Mouse (Mus musculus) spleen, postnatal 4 days (tissue): ENCODE measurements around the gene Pigyl.

Experiments
- DNase-seq, 2 experiments: peaks; one replicate each; pipeline ENCODE4 v3.0.0; 2022; ENCODE audit warnings: low spot score in 2 of 2

Pigyl gene

DNA sequence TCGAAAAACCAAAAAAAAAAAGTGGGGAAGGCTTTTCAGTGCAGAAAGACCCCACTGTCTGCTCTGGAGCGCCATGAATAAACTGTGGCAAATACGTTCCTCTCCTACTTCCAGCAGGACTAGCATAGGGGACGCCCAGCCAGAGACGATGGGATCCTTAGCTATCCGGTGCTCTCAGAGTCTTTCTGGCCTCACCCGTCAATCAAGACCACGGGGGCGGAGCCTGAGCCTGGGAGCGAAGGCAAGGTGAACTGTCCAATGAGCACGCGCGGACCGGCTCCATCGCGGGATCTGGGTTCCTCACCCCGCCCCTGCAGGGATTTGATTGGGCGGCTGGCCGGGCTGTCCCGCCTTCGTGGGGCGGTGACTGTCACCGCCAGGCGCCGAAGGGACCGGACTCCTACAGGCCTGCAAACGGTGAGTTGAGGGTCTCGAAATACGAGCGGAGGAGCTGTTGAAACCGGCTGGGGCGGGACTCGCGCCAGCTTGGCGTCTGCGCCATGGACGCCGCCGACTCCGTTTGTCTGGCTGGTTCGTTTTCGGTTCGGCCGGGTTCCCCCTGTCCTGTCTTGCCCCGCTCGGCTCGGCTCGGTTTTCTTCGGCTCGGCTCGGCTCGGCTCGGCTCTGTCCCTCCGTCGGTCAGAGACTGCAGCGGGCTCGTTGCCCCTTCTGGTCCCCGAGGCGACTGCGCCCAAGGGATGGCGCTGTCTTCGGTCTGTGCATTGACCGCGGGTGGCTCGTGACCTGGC lies at the start of gene Pigyl:
TSS of gene Pigyl (plus strand) at position 350 of the 749 bp plus-strand sequence.
- DNase-seq: peak; percentile 99

DNA sequence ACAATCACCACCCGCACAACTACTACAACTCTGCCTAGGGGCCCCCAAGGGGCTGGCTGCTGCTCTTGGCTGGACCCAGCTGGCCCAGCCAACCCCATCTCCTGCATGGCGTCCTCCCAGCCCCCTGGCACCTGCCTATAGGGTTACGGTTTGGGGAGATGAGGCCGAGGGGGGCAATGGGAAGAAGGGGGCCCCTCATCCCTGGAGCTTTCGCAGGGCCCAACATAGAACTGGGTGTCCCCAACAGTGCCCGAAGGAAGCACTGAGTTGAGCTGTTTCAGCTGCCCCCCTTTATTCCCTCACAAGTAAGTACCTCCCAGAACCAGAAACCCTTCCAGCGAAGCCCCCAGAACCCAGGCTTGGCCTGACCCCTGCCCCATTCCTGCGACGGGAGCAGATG lies 48.5 kb upstream of the Pigyl start:
- DNase-seq: no peak

- DNase-seq: no peak
Measured at GRCm38 (mm10) chr9:22115635-22116034, 41.0 kb upstream of the Pigyl start.

- no peak for DNase-seq
Measured at GRCm38 (mm10) chr9:22116086-22116485, 40.6 kb upstream of the Pigyl start.

GRCm38 (mm10) chr9:22116740-22117426 lies 39.8 kb upstream of the Pigyl start, which contains the start of gene Elof1:
Elof1 (minus strand) TSS chr9:22117172.
- peak; percentile 93 to 94 for DNase-seq

DNA sequence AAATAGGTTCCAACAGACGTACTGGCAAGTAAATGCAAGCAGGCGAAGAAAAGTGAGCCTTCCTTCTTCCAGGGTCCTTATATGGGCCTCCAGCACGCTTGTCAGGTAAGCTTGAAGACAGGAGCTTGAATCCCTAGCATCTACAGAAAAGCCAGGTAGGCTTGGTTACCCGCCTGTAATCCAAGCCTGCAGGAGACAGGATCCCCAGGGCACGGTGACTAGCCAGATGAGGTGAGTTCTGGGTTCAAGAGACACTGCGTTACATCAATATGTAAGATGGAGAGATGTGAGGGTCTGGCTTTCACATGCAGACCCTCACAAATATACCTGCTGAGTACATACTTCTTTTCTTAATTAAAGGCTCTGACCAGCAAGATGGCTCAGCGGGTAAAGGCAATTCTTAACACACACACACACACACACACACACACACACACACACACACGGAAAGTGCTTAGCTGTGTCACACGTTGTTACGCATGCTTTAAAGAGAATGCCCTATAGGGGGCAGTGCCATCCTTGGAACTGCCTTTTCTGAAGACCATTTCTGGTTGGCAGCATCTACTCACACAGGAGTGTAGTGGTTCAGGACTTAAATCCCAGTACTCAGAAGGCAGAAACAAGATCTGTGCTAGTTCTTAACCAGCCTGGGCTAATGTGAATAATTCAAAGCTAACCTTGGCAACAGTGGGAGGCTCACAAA lies 38.7 kb upstream of the Pigyl start:
- peak; percentile 76 to 84 for DNase-seq

GRCm38 (mm10) chr9:22119543-22119942 lies 37.1 kb upstream of the Pigyl start:
- DNase-seq: no peak

- no peak for DNase-seq
Measured at GRCm38 (mm10) chr9:22121545-22121944, 35.1 kb upstream of the Pigyl start.

GRCm38 (mm10) chr9:22122005-22122404 lies 34.6 kb upstream of the Pigyl start:
- peak; percentile 38 to 73 for DNase-seq

DNA sequence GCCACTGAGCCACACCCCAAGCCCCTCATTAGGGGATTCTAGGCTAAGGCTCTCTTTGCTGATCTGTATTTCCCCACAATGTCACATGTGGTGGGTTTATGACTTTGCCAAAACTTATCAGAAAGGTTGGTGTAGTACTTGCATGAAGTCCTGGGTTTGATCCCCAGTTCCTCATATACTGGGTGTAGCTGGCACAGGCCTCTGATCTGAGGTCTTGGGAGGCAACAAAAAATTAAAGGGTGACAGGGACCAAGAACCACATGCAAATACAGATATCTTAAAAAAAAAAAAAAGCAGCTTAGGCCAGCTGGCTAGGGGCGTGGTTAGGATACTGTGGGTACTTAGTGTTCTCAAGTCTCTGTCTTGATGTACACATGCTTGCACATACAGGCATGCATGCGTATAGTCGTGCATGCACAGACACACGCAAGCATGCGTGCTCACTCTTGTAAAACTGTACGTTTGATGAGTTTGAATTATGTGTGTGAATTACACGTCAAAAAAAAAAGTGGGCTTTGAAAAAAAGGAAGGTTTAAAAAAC lies 33.5 kb upstream of the Pigyl start:
- DNase-seq: peak in 1 of 2 experiments; percentile 57

DNA sequence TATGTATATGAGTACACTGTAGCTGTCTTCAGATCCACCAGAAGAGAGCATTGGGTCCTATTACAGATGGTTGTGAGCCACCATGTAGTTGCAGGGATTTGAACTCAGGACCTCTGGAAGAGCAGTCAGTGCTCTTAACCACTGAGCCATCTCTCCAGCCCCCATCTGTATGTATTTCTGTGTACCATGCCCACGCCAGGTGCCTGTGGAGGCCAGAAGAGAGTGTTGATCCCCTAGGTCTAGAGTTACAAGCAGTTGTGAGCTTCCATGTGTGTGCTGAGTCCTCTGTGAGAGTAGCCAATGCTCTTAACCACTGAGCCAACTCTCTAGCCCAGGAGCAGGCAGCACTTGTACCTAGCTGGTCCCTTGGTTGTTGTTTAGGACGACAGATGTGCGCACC lies 32.5 kb upstream of the Pigyl start:
- DNase-seq: no peak

DNA sequence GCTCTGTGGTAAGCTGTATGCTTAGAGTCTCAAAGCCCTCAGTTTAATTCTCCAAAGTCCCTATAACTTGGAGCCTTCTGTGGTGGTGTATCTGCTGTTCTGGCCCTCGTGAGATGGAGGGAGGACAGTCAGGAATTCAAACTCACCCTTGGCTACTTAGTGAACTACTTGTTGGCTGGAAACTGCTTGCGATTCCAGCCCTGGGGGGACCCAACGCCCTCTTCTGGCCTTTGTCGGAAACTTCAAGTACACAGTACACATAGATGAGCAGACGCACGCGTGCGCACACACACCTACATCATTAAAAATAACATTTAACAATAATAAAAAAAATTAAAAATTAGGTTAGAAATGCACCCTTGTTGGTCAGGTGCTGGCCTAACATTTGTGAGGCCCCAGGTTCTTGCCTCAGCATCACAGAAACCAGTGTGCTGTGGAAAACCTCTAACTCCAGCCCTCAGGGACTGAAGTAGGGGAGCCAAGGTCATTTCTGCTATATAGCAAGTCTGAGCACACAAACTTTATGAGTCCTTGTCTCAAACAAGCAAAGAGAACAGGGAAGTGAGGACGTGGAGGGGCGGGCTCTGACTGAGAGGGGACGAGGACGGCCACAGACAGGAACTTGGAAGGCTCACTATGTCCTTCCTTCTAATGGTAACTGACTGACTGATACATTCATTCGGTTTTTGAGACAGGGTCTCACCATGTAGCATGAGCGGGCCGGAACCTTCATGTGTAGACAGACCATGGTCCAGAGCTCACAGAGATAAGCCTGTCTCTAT lies 31.2 kb upstream of the Pigyl start:
- DNase-seq: peak in 1 of 2 experiments; percentile 49

GRCm38 (mm10) chr9:22131226-22131981 lies 25.2 kb upstream of the Pigyl start:
- peak; percentile 65 to 81 for DNase-seq

GRCm38 (mm10) chr9:22132220-22132619 lies 24.4 kb upstream of the Pigyl start:
- no peak for DNase-seq

GRCm38 (mm10) chr9:22134246-22134890 lies 22.3 kb upstream of the Pigyl start:
- no peak for DNase-seq

DNA sequence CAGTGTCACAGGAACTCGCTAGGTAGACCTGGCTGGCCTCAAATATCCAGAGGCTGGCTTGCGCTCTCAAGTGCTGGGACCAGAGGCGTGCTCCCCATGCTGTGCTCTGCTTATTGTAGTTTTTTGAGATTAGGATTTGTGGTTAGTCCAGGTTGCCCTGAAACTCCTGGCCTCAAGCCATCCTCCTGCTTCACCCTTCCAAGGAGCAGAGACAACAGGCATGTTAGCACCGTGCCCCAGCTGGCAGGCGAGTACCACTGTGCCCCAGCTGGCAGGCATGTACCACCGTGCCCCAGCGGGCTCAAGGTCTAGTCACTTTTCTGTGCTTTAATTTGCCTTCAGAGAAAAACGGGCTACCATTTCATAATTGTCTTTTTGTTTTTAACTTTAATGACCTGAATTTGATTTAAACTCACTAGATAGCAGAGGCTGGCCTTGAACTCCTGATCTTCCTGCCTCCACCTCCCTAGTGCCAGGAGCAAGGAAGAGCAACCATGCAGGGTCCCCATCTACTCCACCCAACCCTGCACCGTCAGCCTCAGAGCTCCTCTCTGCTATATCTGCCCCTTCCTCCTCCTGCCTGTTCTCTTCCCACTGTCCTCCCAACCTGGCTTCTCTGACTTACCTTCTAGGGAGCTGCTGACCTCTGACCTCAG lies 21.5 kb upstream of the Pigyl start:
- DNase-seq: no peak

DNA sequence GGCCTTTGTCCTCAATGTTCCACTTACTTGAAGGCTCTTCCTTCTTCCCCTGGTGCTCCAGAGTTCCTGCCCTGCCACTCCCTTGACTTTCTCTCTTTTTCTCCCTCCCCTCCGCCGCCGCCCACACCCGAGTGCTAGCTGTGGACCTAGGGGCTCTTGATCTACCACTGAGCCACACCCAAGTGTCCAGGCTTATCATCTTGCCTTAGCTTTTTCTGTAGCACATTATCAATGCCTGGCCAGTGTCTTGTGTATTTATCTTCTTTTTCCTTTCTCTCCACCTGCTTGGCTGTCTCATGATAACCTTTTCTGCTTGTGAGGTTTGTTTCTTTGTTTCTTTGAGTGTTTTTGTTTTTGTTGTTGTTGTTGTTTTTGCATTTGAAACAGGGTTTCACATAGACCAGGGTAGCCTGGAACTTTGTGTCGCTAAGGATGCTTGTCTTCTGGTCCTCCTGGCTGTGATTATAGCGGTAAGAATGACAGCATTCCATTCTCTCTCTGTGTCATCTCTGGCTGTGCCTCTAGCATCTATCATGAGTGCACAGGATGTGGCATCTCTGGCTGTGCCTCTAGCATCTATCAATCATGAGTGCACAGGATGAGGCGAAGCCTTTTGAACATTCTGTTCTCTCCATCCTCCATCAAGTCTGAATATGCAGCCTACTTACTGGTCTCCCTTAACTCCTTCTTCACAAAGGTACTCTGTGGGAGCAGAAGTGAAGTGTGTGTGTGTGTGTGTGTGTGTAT lies 20.8 kb upstream of the Pigyl start, which contains the start of gene Acp5:
TSS of gene Acp5 (minus strand) at position 68 of the 747 bp plus-strand sequence.
- peak in 1 of 2 experiments; percentile 64 for DNase-seq

GRCm38 (mm10) chr9:22136765-22137547 lies 19.7 kb upstream of the Pigyl start:
- no peak for DNase-seq
